Mouse (Mus musculus) frontal cortex, postnatal 36 days (tissue): ENCODE measurements around the gene 9230104L09Rik.
A peak's percentile ranks its signal among the peaks of the same experiment; 100 is the strongest.

Experiments
- DNase-seq, 2 experiments: peaks; one replicate each; pipeline ENCODE4 v3.0.0; 2022; ENCODE audit warnings: low spot score in 2 of 2

9230104L09Rik gene

DNA sequence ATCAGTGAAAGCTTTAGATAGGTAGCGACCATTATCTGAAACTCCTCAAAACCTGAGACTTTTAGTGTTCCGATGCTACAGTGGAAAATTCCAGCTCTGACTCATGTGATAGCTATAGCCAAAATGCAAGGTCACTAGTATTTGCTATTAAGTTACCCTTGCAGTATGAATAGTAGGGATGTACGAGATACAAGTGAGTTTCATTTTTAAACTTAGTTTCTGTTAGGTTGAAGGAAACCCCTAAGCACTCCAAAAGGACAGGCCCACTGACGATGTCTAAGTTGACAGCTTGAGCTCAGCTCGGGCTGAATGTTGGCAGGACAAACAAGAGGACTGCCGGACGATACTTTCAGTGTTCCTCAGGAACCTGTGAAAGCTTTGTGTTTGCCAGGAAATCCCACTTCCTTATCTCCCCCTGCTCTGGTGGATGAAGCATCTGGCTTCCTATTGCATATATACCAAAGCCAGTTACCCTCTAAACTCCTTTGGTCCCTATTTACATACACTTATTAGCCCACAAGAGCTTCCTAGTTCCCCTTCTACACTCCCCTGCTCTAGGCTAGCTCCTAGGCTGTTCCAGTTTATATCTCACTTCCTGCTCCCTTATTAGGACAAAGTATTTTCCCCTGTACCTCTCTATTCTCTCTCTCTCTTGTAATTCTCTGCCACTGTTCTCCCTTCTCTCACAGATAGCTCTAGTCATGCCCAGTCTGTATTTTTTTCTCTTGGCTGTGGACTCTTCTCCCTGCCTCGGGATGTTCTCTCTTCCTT, 8.0 kb downstream of the 9230104L09Rik start:
- DNase-seq: no peak

DNA sequence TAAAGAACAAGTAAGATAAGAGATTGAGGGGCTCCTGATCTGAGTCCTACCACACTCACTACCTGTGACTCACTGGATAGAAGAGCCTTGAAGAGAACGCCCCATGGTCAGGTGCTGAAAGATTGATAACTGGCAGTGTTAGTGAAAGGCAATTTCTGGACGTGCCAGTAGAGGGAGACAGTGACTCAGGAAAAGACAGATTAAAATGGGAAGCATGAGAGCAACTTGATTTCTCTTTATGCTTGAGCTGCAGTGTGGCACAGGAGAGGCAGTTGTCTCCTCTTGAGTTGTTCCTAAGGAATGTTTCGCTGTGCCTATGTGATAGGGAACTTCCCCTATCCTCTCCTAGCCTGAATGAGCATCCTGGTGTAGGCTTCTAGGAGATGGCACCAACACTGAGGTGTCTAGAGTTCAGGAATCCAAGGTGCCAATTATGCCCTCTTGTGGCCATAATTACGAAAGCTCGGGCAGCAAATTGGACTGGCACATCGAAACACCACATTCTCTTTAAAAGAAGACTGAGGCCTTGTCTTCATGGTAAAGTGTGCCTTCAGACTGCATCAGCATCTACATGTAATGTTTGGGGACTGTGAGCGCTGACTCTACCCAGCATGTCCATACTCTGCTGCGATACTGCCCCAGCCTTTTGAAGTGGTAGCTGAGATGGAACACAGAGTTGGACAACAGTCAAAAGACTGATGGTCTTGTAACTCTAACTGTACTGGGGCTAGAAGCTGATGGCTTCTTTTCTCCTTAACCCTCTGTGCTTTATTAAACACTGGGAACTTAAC, 13.5 kb downstream of the 9230104L09Rik start:
- peak; percentile 85 to 90 for DNase-seq

DNA sequence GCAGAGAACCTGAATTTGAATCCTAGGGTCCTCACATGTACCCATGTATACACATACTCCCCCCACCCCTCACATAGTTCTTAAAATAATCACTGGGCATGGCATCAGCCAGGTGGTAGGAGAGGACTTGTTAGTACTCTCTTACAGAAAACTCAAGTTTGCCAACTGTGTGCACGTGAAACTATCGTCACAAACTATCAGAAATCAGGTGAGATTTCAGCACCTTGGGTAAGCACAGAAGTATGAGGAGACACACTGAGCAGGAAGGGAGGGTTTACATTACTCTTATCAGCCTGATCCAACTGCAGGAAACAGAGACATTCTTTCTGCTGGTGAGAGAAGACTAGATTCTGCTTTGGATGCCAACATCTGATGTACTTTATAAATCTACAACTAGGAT, 25.6 kb downstream of the 9230104L09Rik start:
- DNase-seq: no peak

DNA sequence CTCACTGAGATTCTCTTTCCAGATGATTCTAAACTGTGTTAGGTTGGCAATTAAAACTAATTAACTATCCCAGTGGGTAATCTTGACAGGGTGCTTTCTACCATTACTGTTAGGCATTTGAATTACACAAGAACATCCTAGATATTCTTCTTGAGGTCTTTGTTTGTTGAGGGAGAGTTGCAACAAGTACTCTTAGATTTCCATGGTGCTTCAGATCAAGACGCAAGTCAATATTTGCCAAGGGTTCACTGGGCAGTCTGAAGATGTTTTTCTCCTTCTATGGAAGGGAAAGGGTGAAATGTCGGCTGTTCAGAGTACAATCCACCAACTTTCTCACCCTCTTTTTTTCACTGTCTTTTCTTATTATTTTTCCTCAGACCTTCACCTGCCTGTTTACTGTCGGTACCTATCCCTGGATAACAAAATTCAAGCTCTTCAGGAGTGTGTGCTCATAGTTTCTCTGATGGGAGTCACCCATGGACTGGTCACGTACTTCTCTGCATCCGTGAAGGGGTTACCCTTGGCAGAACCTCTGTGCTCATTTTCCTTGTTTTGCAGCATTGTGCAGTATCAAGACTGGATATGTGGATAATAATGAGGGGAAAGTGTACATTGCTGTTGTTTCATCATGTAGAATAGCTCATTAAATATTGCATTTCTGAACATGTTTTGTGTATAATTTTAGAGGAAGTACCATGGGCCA, 26.6 kb downstream of the 9230104L09Rik start:
- DNase-seq: no peak

DNA sequence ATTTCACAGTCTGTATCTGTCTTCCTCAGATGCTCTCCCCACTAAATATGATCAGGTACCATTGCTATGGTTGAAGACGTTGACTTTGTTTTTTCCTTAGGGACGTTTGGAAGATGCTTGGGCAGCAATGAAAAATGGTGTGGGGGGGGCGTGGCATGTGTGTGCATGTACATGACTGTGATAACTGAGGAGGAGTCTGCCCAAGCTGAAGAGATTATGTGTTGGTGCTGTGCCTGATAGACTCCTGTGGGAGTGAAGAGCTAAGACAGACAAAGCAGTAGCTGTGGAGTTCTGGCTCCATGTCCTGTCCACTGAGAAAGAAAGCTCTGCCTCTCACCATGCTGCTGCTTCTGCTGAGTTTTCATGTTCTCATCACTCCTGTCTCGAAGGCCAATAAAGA, 29.9 kb downstream of the 9230104L09Rik start, which contains the start of gene Cst9:
Gene Cst9, plus strand, starts transcription at position 236 of the 400 bp plus-strand sequence.
- DNase-seq: no peak

DNA sequence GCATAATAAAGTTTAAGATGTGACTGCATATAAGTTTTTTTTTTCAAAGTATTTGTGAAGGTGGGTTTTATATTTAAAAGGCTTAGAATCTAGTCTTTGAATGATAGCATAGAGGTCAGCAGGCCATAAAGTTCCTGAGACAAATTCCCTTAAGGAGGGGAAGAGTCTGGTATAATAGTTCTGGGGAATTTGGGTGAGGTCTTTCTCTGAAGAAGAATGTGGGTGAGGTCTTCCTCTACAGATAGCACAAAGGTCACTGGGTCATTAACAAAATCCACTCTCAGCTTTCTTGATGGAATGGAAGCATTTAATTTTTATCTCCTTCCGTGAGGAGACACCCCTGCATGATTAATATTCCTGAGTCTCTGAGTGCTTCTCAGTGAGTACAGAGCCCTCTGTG, 38.9 kb downstream of the 9230104L09Rik start:
- DNase-seq: no peak

DNA sequence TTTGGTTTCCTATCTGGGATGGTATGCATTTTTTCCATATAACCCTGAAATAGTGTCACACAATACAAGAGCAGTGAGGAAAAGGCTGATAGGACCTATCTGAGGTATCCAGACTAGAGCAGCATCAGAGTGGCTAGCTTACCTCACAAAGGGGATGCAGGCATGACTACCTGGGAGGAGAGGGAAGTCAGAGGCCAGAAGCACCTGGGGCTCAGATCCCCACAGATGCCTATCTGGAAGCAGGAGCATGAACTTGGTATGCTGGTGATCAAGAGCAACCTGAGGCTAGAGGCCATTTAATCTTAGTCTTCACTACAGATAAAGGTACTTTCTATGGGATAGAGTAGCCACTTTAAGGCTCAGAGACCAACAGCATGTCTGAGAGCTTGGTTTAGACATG, 44.9 kb downstream of the 9230104L09Rik start, which contains the start of gene Cst13:
Gene Cst13, plus strand, starts transcription at position 173 of the 400 bp plus-strand sequence.
- DNase-seq: no peak

DNA sequence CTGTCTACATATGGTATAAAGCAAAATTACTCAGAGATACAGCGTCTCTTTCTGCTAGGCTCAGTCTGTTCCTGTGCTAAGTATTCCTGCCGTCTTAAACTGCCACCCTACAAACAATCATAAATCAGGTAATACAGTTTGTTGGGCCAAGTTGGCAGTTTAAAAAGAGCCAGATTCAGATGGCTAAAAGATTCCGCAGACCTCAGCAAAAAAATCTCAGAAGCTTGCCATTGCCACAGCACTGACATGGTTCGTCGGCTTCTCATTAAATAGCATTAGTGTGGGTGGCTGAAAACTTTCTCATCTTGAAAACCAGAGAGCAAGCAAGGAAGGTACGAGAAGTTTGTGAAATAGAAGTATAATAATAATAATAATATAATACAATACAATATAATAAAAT, 58.1 kb downstream of the 9230104L09Rik start:
- DNase-seq: no peak

DNA sequence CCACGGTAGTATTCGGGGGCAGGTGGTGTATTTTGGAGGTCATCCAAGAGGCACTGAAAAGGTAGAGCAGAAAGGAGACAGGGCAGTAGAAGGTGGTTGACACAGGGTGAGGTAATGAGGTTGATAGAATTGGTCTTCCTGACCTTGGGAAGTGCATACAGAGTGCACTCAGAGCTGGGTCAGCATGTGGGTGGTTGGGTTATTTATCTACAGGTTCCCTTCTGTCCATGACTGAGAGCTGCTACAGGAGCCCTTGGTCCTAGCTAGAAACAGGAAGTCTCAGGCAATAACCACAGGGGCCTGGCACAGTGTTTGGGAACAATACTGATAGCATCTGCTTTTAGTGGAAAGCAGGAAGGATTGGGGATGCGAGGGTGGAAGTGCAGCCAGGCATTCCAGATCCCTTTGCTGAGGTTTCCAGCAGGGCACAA, 63.3 kb downstream of the 9230104L09Rik start:
- no peak for DNase-seq

DNA sequence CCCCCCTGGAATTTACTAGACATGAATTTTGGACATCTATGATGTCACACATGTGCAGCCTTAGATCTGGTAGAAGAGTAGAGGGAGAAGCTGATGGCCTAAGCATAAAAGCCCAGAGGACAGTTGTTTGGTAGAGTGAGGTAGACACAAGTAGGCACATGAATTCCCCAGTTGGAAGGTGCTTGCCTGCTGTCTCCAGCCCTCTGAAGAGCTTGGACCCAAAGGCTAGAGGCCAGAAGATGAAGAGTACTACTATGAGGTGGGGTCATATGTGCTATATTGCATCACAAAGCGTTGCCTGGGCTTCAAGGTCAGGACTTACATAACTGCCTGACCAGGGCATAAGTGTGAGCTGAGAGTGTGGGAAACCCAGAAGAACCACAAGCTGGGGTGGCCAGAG, 66.4 kb downstream of the 9230104L09Rik start, which contains the start of gene Cst8:
Gene Cst8, plus strand, starts transcription at position 301 of the 400 bp plus-strand sequence.
- no peak for DNase-seq
